Mouse (Mus musculus) spleen, embryonic (tissue): ENCODE results near the gene Rtraf.
"Not testable (repeated sequence)": the region's sequence is repeated elsewhere in the genome, so short reads cannot be mapped to it uniquely, and the experiment has no call there.

ENCODE experiments used
- CTCF ChIA-PET: fragments of 350-600 bp; sonication (Branson Sonifier 250); formaldehyde crosslinking; loops from one replicate; lab custom pipeline; 2022; lab: Charles Lee

The Rtraf gene

GRCm38 (mm10) chr14:19823321-19824142, at the start of gene Rtraf:
Gene Rtraf (minus strand): TSS chr14:19823824.
- CTCF ChIA-PET = no interaction called here

- CTCF ChIA-PET = no interaction called here
These were observed 43.8 kb upstream of the Rtraf start for GRCm38 (mm10) chr14:19867286-19867935.

GRCm38 (mm10) chr14:19865121-19865520, 41.5 kb upstream of the Rtraf start:
- CTCF ChIA-PET = not testable (repeated sequence)

GRCm38 (mm10) chr14:19861311-19862080, 37.9 kb upstream of the Rtraf start:
- CTCF ChIA-PET = no interaction called here

GRCm38 (mm10) chr14:19860281-19860680, 36.7 kb upstream of the Rtraf start:
- CTCF ChIA-PET = no interaction called here

- CTCF ChIA-PET = interaction anchor here (0.7 to 0.8 kb wide), 4 partner anchors 191 to 212 kb away, joined by 5 to 15 read pairs (median 7); no protein-coding TSS in a partner anchor
These were observed 35.5 kb upstream of the Rtraf start for GRCm38 (mm10) chr14:19858808-19859776.

GRCm38 (mm10) chr14:19858279-19858678, 34.7 kb upstream of the Rtraf start:
- CTCF ChIA-PET = no interaction called here

GRCm38 (mm10) chr14:19853471-19853870, 29.8 kb upstream of the Rtraf start:
- CTCF ChIA-PET = no interaction called here

GRCm38 (mm10) chr14:19839600-19840332, 16.1 kb upstream of the Rtraf start:
- CTCF ChIA-PET = interaction anchor here (0.6 to 1.9 kb wide), 5 partner anchors 54 to 233 kb away, joined by 3 to 6 read pairs (median 4); no protein-coding TSS in a partner anchor

- CTCF ChIA-PET = interaction anchor here (0.7 kb wide), 1 partner anchor 190 kb away, joined by 13 read pairs; no protein-coding TSS in a partner anchor
These were observed 12.7 kb upstream of the Rtraf start for GRCm38 (mm10) chr14:19836289-19836688.

GRCm38 (mm10) chr14:19825481-19825880, 1.9 kb upstream of the Rtraf start:
- CTCF ChIA-PET = no interaction called here

GRCm38 (mm10) chr14:19821686-19822085, 1.9 kb downstream of the Rtraf start:
- CTCF ChIA-PET = interaction anchor here (0.6 kb wide), 1 partner anchor 1664 kb away, joined by 7 read pairs; no protein-coding TSS in a partner anchor

- CTCF ChIA-PET = interaction anchor here (0.6 kb wide), 1 partner anchor 85 kb away, joined by 5 read pairs; no protein-coding TSS in a partner anchor
These were observed 5.7 kb downstream of the Rtraf start for GRCm38 (mm10) chr14:19817949-19818348.

GRCm38 (mm10) chr14:19813061-19813460, 10.6 kb downstream of the Rtraf start:
- CTCF ChIA-PET = no interaction called here

- CTCF ChIA-PET = no interaction called here
These were observed 13.7 kb downstream of the Rtraf start for GRCm38 (mm10) chr14:19809934-19810333.

GRCm38 (mm10) chr14:19807858-19808257, 15.8 kb downstream of the Rtraf start:
- CTCF ChIA-PET = no interaction called here

- CTCF ChIA-PET = no interaction called here
These were observed 16.3 kb downstream of the Rtraf start for GRCm38 (mm10) chr14:19807339-19807738.

GRCm38 (mm10) chr14:19803623-19804022, 20.0 kb downstream of the Rtraf start:
- CTCF ChIA-PET = no interaction called here

GRCm38 (mm10) chr14:19803222-19803621, 20.4 kb downstream of the Rtraf start:
- CTCF ChIA-PET = no interaction called here
